Mouse (Mus musculus) MEL (cell line): ENCODE results near the gene Elavl2. TPM values are rescaled to one million over a fixed set of nuclear protein-coding genes. Genes with fewer than 3 reads are reported as not detected.

Experiments used
- DNase-seq: peaks from one replicate; pipeline ENCODE4 v3.0.0; 2011; ENCODE audit warnings: low read depth, low spot score
- H3K27ac ChIP-seq: 2 replicates; pipeline ENCODE4 v1.5.1; 2012; ENCODE audit warnings: low read depth, mild to moderate bottlenecking, control low read depth, low read length, moderate library complexity; ENCODE audit not compliant: control insufficient read depth
- H3K27me3 ChIP-seq, 2 experiments: fragments of 150-350 bp in 1 of 2; sonication (generic) in 1 of 2; 2 replicates each; pipeline ENCODE4 v1.6.1; 2012; ENCODE audit warnings: low read length in 2 of 2, mild to moderate bottlenecking in 2 of 2, improper control_type of control experiment in 1 of 2, moderate library complexity in 1 of 2; ENCODE audit not compliant: insufficient read depth in 2 of 2, control insufficient read depth in 1 of 2
- H3K36me3 ChIP-seq, 2 experiments: 2 replicates each; pipeline ENCODE4 v1.6.1; 2012 to 2014; ENCODE audit warnings: low read length in 2 of 2, improper control_type of control experiment in 1 of 2, inconsistent platforms in 1 of 2, mild to moderate bottlenecking in 1 of 2; ENCODE audit not compliant: insufficient read depth in 2 of 2, control insufficient read depth in 1 of 2
- H3K4me1 ChIP-seq, 2 experiments: fragments of 150-350 bp in 1 of 2; sonication (generic) in 1 of 2; 2 replicates each; pipeline ENCODE4 v1.6.1; 2012; ENCODE audit warnings: low read length in 2 of 2, improper control_type of control experiment in 1 of 2, mild to moderate bottlenecking in 1 of 2; ENCODE audit not compliant: insufficient read depth in 2 of 2, control insufficient read depth in 1 of 2
- H3K4me3 ChIP-seq, 2 experiments: fragments of 150-350 bp in 1 of 2; sonication (generic) in 1 of 2; 2 replicates each; pipeline ENCODE4 v1.5.1; 2012; ENCODE audit warnings: low read depth in 2 of 2, low read length in 2 of 2, mild to moderate bottlenecking in 2 of 2, moderate library complexity in 2 of 2, control low read depth in 1 of 2, improper control_type of control experiment in 1 of 2; ENCODE audit not compliant: control insufficient read depth in 1 of 2, insufficient read depth in 1 of 2
- H3K79me2 ChIP-seq: 2 replicates; pipeline ENCODE4 v1.6.1; 2012; ENCODE audit warnings: mild to moderate bottlenecking, low read length, moderate library complexity; ENCODE audit not compliant: control insufficient read depth, poor library complexity, insufficient read depth
- H3K9ac ChIP-seq: 2 replicates; pipeline ENCODE4 v1.6.1; 2012; ENCODE audit warnings: low read depth, mild to moderate bottlenecking, control low read depth, low read length, moderate library complexity; ENCODE audit not compliant: control insufficient read depth, poor library complexity, severe bottlenecking
- H3K9me3 ChIP-seq: fragments of 150-350 bp; sonication (generic); replicated peaks from 2 replicates; pipeline ENCODE4 v1.6.1; 2012; ENCODE audit warnings: mild to moderate bottlenecking, low read length, improper control_type of control experiment, moderate library complexity; ENCODE audit not compliant: insufficient read depth
- BHLHE40 ChIP-seq: IDR thresholded peaks from 2 replicates; pipeline ENCODE4 v1.6.1; 2012; ENCODE audit warnings: low read depth, mild to moderate bottlenecking, inconsistent platforms, low read length, improper control_type of control experiment, borderline replicate concordance
- CHD1 ChIP-seq: IDR thresholded peaks from 2 replicates; pipeline ENCODE4 v1.6.1; 2012; ENCODE audit warnings: low read depth, mild to moderate bottlenecking, inconsistent platforms, low read length, improper control_type of control experiment
- ELF1 ChIP-seq: IDR thresholded peaks from 2 replicates; pipeline ENCODE4 v1.6.1; 2014; ENCODE audit warnings: low read depth, mild to moderate bottlenecking, inconsistent platforms, low read length, improper control_type of control experiment, moderate library complexity
- EP300 ChIP-seq, 2 experiments: IDR thresholded peaks; 2 replicates each; pipeline ENCODE4 v1.6.1; 2011; ENCODE audit warnings: improper control_type of control experiment in 2 of 2, low read length in 2 of 2, low read depth in 1 of 2, mild to moderate bottlenecking in 1 of 2
- GABPA ChIP-seq: IDR thresholded peaks from 2 replicates; pipeline ENCODE4 v1.6.1; 2012; ENCODE audit warnings: low read depth, mild to moderate bottlenecking, inconsistent platforms, low read length, improper control_type of control experiment, moderate library complexity
- GATA1 ChIP-seq: IDR thresholded peaks from 2 replicates; pipeline ENCODE4 v1.6.1; 2011; ENCODE audit warnings: low read depth, low read length, improper control_type of control experiment
- HCFC1 ChIP-seq: IDR thresholded peaks from 2 replicates; pipeline ENCODE4 v1.6.1; 2012; ENCODE audit warnings: low read depth, mild to moderate bottlenecking, inconsistent platforms, low read length, improper control_type of control experiment, moderate library complexity
- JUND ChIP-seq: IDR thresholded peaks from 2 replicates; pipeline ENCODE4 v1.6.1; 2011; ENCODE audit warnings: low read depth, mild to moderate bottlenecking, improper control_type of control experiment, low read length
- KAT2A ChIP-seq: conservative IDR thresholded peaks from 2 replicates; pipeline ENCODE4 v1.6.1; 2012; ENCODE audit warnings: low read depth, low read length, improper control_type of control experiment, inconsistent platforms
- MAFK ChIP-seq: IDR thresholded peaks from 2 replicates; pipeline ENCODE4 v1.6.1; 2011; ENCODE audit warnings: low read depth, mild to moderate bottlenecking, low read length, improper control_type of control experiment, borderline replicate concordance
- MAX ChIP-seq: IDR thresholded peaks from 2 replicates; pipeline ENCODE4 v1.6.1; 2011; ENCODE audit warnings: low read length, improper control_type of control experiment
- MAZ ChIP-seq: IDR thresholded peaks from 2 replicates; pipeline ENCODE4 v1.6.1; 2012; ENCODE audit warnings: low read depth, mild to moderate bottlenecking, inconsistent platforms, low read length, improper control_type of control experiment
- MYB ChIP-seq: IDR thresholded peaks from 2 replicates; pipeline ENCODE4 v1.6.1; 2011; ENCODE audit warnings: mild to moderate bottlenecking, low read depth, low read length, improper control_type of control experiment
- MYC ChIP-seq: IDR thresholded peaks from 2 replicates; pipeline ENCODE4 v1.6.1; 2011; ENCODE audit warnings: low read depth, mild to moderate bottlenecking, low read length, improper control_type of control experiment, moderate library complexity
- NELFE ChIP-seq: IDR thresholded peaks from 2 replicates; pipeline ENCODE4 v1.6.1; 2011; ENCODE audit warnings: low read depth, low read length, improper control_type of control experiment
- NRF1 ChIP-seq: IDR thresholded peaks from 2 replicates; pipeline ENCODE4 v1.6.1; 2014; ENCODE audit warnings: low read depth, mild to moderate bottlenecking, inconsistent platforms, low read length, improper control_type of control experiment, moderate library complexity; ENCODE audit not compliant: poor library complexity, insufficient read depth, severe bottlenecking
- POLR2A ChIP-seq, 2 experiments: IDR thresholded peaks; 2 replicates each; pipeline ENCODE4 v1.6.1; 2011 to 2012; ENCODE audit warnings: low read length in 2 of 2, mild to moderate bottlenecking in 2 of 2, control low read depth in 1 of 2, improper control_type of control experiment in 1 of 2, low read depth in 1 of 2, moderate library complexity in 1 of 2; ENCODE audit not compliant: control insufficient read depth in 1 of 2, insufficient read depth in 1 of 2, poor library complexity in 1 of 2
- POLR2AphosphoS2 ChIP-seq: IDR thresholded peaks from 2 replicates; pipeline ENCODE4 v1.6.1; 2011; ENCODE audit warnings: low read length, improper control_type of control experiment
- POLR2AphosphoS5 ChIP-seq: IDR thresholded peaks from 2 replicates; pipeline ENCODE4 v1.6.1; 2012; ENCODE audit warnings: low read depth, borderline replicate concordance, mild to moderate bottlenecking, inconsistent platforms, low read length, moderate library complexity, mixed read lengths
- SIN3A ChIP-seq: IDR thresholded peaks from 2 replicates; pipeline ENCODE4 v1.6.1; 2012; ENCODE audit warnings: low read length, improper control_type of control experiment, inconsistent platforms
- SMC3 ChIP-seq: IDR thresholded peaks from 2 replicates; pipeline ENCODE4 v1.6.1; 2011; ENCODE audit warnings: low read depth, low read length, improper control_type of control experiment
- TAL1 ChIP-seq: IDR thresholded peaks from 2 replicates; pipeline ENCODE4 v1.6.1; 2012; ENCODE audit warnings: mild to moderate bottlenecking, inconsistent platforms, low read length, moderate library complexity, mixed read lengths
- TBP ChIP-seq: IDR thresholded peaks from 2 replicates; pipeline ENCODE4 v1.8.0; 2011; ENCODE audit warnings: low read depth, low read length, improper control_type of control experiment
- USF1 ChIP-seq: IDR thresholded peaks from 2 replicates; pipeline ENCODE4 v1.6.1; 2014; ENCODE audit warnings: low read depth, mild to moderate bottlenecking, inconsistent platforms, low read length, improper control_type of control experiment, moderate library complexity
- USF2 ChIP-seq, 2 experiments: IDR thresholded peaks; 2 replicates each; pipeline ENCODE4 v1.6.1; 2011 to 2012; ENCODE audit warnings: improper control_type of control experiment in 2 of 2, low read length in 2 of 2, borderline replicate concordance in 1 of 2, inconsistent platforms in 1 of 2, low read depth in 1 of 2, mild to moderate bottlenecking in 1 of 2; ENCODE audit not compliant: insufficient read depth in 1 of 2
- ZC3H11A ChIP-seq: IDR thresholded peaks from 2 replicates; pipeline ENCODE4 v1.6.1; 2012; ENCODE audit warnings: low read depth, mild to moderate bottlenecking, inconsistent platforms, low read length, improper control_type of control experiment
- ZKSCAN1 ChIP-seq: IDR thresholded peaks from 2 replicates; pipeline ENCODE4 v1.6.1; 2012; ENCODE audit warnings: low read depth, mild to moderate bottlenecking, inconsistent platforms, low read length, improper control_type of control experiment, moderate library complexity
- ZNF384 ChIP-seq: IDR thresholded peaks from 2 replicates; pipeline ENCODE4 v1.6.1; 2012; ENCODE audit warnings: low read depth, mild to moderate bottlenecking, inconsistent platforms, low read length, improper control_type of control experiment
- polyA plus RNA-seq, 2 experiments: library from polyadenylated mRNA; stranded (reverse) in 1 of 2; unstranded in 1 of 2; fragments of >175 nt in 1 of 2; fragments of >200 nt in 1 of 2; gene quantifications; 2 replicates each; pipeline versions ENCODE4 v1.2.1 to v1.2.4; 2012; ENCODE audit warnings: low replicate concordance in 2 of 2, low read depth in 1 of 2; ENCODE audit not compliant: insufficient read length in 2 of 2, insufficient read depth in 1 of 2, missing spikeins in 1 of 2
- total RNA-seq: library from RNA; depleted of rRNA; stranded (reverse); fragments of 300-350 nt; gene quantifications from 2 replicates; pipeline ENCODE4 v1.2.3, GENCODE M21; 2012

Gene Elavl2
- total and polyA plus RNA-seq, 3 experiments = not detected

- TF ChIP-seq POLR2A (IDR thresholded peaks at IDR 0.05; ENCODE audit: control insufficient read depth in 1 of 2, insufficient read depth in 1 of 2, low read depth in 1 of 2, low read length in 2 of 2, poor library complexity in 1 of 2) (no peak), GABPA (no peak), MAFK (no peak), NELFE (no peak), SIN3A (no peak), ZNF384 (no peak), KAT2A (no peak), TAL1 (no peak), ZKSCAN1 (no peak), TBP (no peak), GATA1 (no peak), NRF1 (no peak), USF1 (no peak), HCFC1 (no peak), MYC (no peak), USF2 (IDR thresholded peaks at IDR 0.05; ENCODE audit: borderline replicate concordance in 1 of 2, insufficient read depth in 1 of 2, low read depth in 1 of 2, low read length in 2 of 2) (no peak), BHLHE40 (no peak), EP300 (IDR thresholded peaks at IDR 0.05; ENCODE audit: low read depth in 1 of 2, low read length in 2 of 2) (no peak), CHD1 (no peak)
- DNase-seq = no peak
- Histone ChIP-seq H3K9me3 (no peaks in the 10 kb centered on the region), H3K4me3 (no peak overlapping the region), H3K9ac (no peak overlapping the region), H3K36me3 (no peaks in the 10 kb centered on the region), H3K4me1 (no peaks in the 10 kb centered on the region), H3K27ac (no peak overlapping the region), H3K27me3 (no peaks in the 10 kb centered on the region), H3K79me2 (no peaks in the 10 kb centered on the region)
Measured at GRCm38 (mm10) chr4:91244554-91244953, 156.0 kb downstream of the Elavl2 start.

DNA sequence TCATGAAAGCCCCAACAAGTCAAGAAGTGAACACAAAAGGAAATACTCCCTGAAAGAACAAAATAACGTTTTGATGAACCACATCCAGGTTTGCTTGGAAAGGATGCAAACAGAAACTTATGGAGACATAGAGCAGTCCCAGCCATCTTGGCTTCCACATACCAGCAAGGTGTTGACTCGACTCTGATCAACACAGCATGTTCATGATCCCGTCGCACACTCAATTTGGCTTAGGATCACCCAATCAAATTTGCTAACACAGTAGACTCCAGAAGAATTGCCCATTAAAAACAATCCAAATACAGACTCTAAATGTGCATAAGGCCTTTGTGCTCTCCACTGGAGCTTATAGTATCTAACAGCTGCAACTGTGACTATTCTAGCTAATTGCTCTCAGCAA, 156.7 kb downstream of the Elavl2 start:
- Histone ChIP-seq H3K27ac (no peak overlapping the region), H3K9ac (no peak overlapping the region), H3K79me2 (no peaks in the 10 kb centered on the region), H3K4me3 (no peak overlapping the region), H3K36me3 (no peaks in the 10 kb centered on the region), H3K27me3 (no peaks in the 10 kb centered on the region), H3K4me1 (no peaks in the 10 kb centered on the region), H3K9me3 (no peaks in the 10 kb centered on the region)
- no peak for TF ChIP-seq MAX
- no peak for TF ChIP-seq POLR2A (IDR thresholded peaks at IDR 0.05; ENCODE audit: control insufficient read depth in 1 of 2, insufficient read depth in 1 of 2, low read depth in 1 of 2, low read length in 2 of 2, poor library complexity in 1 of 2)
- TF ChIP-seq ELF1 = no peak
- no peak for TF ChIP-seq TBP
- TF ChIP-seq JUND = no peak
- no peak for TF ChIP-seq CHD1
- TF ChIP-seq MYB = no peak
- TF ChIP-seq MYC = no peak
- no peak for TF ChIP-seq SMC3
- no peak for TF ChIP-seq POLR2AphosphoS5
- TF ChIP-seq KAT2A = no peak
- TF ChIP-seq POLR2AphosphoS2 = no peak
- TF ChIP-seq ZC3H11A = no peak
- TF ChIP-seq MAZ = no peak
- no peak for TF ChIP-seq MAFK
- no peak for TF ChIP-seq USF1
- DNase-seq = no peak
